In genomic region chr4:136631237-136631994, GRCm38 (mm10) we compare ENCODE assay signal across 12 mouse cellular contexts. TPM values are rescaled to one million over a fixed set of nuclear protein-coding genes. Genes with fewer than 3 reads are reported as not detected.
DNase-seq lines count a peak whose midpoint lies in the region; ATAC-seq and TF ChIP-seq lines count a peak whose summit lies in the region.
"Had no signal": no experiment of that assay in that cellular context is flagged by ENCODE, and none has a peak within 500 bp of the region (broad histone marks: within the 10 kb centered on the region; RNA-seq: fewer than 3 reads in every experiment).

No protein-coding gene starts in this region.

- no peak overlapping the region for H3K4me3 ChIP-seq in lung, embryonic 14.5 days (ENCODE audit: low read depth, low read length)
- H3K4me3 ChIP-seq: embryonic facial prominence, embryonic 15.5 days; neural tube, embryonic 12.5 days had no signal

- H3K27ac ChIP-seq in lung, embryonic 14.5 days (ENCODE audit: low read depth), result no peak overlapping the region
- H3K27ac ChIP-seq: embryonic facial prominence, embryonic 15.5 days; liver, embryonic 14.5 days; neural tube, embryonic 12.5 days had no signal

- no peak overlapping the region for H3K4me2 ChIP-seq in lung, embryonic 14.5 days
- H3K4me2 ChIP-seq: embryonic facial prominence, embryonic 15.5 days; neural tube, embryonic 12.5 days had no signal

- H3K9ac ChIP-seq in lung, embryonic 14.5 days, result no peak overlapping the region
- H3K9ac ChIP-seq: embryonic facial prominence, embryonic 15.5 days; liver, embryonic 14.5 days; neural tube, embryonic 12.5 days had no signal

- H3K36me3 ChIP-seq in lung, embryonic 14.5 days (ENCODE audit: insufficient read depth), result no peaks in the 10 kb centered on the region
- H3K36me3 ChIP-seq: embryonic facial prominence, embryonic 15.5 days; neural tube, embryonic 12.5 days had no signal

- intact Hi-C loops in heart, postnatal 14 days (cut with DNase I), result no loop called here

- ATAC-seq in lung, embryonic 14.5 days (ENCODE audit: insufficient read depth), result peak; percentile 60; the same call in 1 of the 2 replicates
- no peak for ATAC-seq in erythroblast, adult 5-6 weeks (replicated peaks; ENCODE audit: low FRiP score, poor library complexity, severe bottlenecking)

- no peaks in the 10 kb centered on the region for H3K9me3 ChIP-seq in lung, embryonic 14.5 days (ENCODE audit: low read depth, low read length)
- H3K9me3 ChIP-seq: embryonic facial prominence, embryonic 15.5 days; neural tube, embryonic 12.5 days had no signal

- peak; percentile 53 to 63 for DNase-seq in frontal cortex, postnatal 10 days (ENCODE audit: low spot score in 2 of 2)
- DNase-seq in frontal cortex, postnatal 14 days (ENCODE audit: low spot score in 2 of 2), result no peak
- peak; percentile 70 for DNase-seq in lung, embryonic 14.5 days
- DNase-seq in lung, postnatal 36 days, result no peak
- DNase-seq in adrenal gland, postnatal 14 days, result peak; percentile 76
- DNase-seq in heart, postnatal 14 days, result peak; percentile 60 to 74
- DNase-seq in spleen, postnatal 10 days (ENCODE audit: low spot score in 2 of 2), result no peak

- no peaks in the 10 kb centered on the region for H3K4me1 ChIP-seq in lung, embryonic 14.5 days (ENCODE audit: insufficient read depth)
- H3K4me1 ChIP-seq: embryonic facial prominence, embryonic 15.5 days had no signal

- peaks cover 3% of the 10 kb centered on the region; the same call in 1 of the 2 replicates for H3K27me3 ChIP-seq in lung, embryonic 14.5 days (ENCODE audit: insufficient read depth, low read length)

- TF ChIP-seq CTCF in lung, embryonic 14.5 days (IDR thresholded peaks at IDR 0.05; ENCODE audit: low read depth), result no peak

- WGBS in lung, embryonic 14.5 days, result 78% methylated on average over 11 of the region's 11 CpGs

RNA-seq across cellular contexts. Expression of gene Lactbl1, which starts 9.0 kb away (rescaled TPM):
- not detected in 2 replicates for polyA plus RNA-seq in lung, embryonic 14.5 days (2014; fragmentation: Nextera tagmentation; extraction: Ambion mirVana)
- not detected in 2 replicates for total RNA-seq in adrenal gland, postnatal 14 days (2021)
- not detected for total RNA-seq in heart, postnatal 14 days (2021)
- total RNA-seq in erythroblast, adult 5-6 weeks (2015; ENCODE audit: low replicate concordance), result not detected in 2 replicates
- total RNA-seq in erythroblast, adult 5-6 weeks (2017; ENCODE audit: low replicate concordance), result not detected in 2 replicates
- total RNA-seq: adrenal gland, adult 18-20 months had no signal
- polyA plus RNA-seq: embryonic facial prominence, embryonic 15.5 days; liver, embryonic 14.5 days; neural tube, embryonic 12.5 days had no signal

RNA-seq across cellular contexts. Expression of gene Tex46, which starts 21.2 kb away (rescaled TPM):
- polyA plus RNA-seq in lung, embryonic 14.5 days (2014; fragmentation: Nextera tagmentation; extraction: Ambion mirVana), result not detected in 2 replicates
- not detected in 2 replicates for total RNA-seq in adrenal gland, postnatal 14 days (2021)
- total RNA-seq in heart, postnatal 14 days (2021), result not detected
- not detected in 2 replicates for total RNA-seq in erythroblast, adult 5-6 weeks (2015; ENCODE audit: low replicate concordance)
- not detected in 2 replicates for total RNA-seq in erythroblast, adult 5-6 weeks (2017; ENCODE audit: low replicate concordance)
- total RNA-seq: adrenal gland, adult 18-20 months had no signal
- polyA plus RNA-seq: embryonic facial prominence, embryonic 15.5 days; liver, embryonic 14.5 days; neural tube, embryonic 12.5 days had no signal

RNA-seq across cellular contexts. Expression of gene Kdm1a, which starts 28.9 kb away (rescaled TPM):
- polyA plus RNA-seq in lung, embryonic 14.5 days (2014; fragmentation: Nextera tagmentation; extraction: Ambion mirVana), result 56.5 and 58.8 TPM in 2 replicates
- total RNA-seq in adrenal gland, postnatal 14 days (2021), result 40.7 and 47.9 TPM in 2 replicates
- 10 to 100 TPM; 33.5 to 37.6 TPM for total RNA-seq in heart, postnatal 14 days (2021)
- 15.5 and 23.1 TPM in 2 replicates for total RNA-seq in erythroblast, adult 5-6 weeks (2015; ENCODE audit: low replicate concordance)
- total RNA-seq in erythroblast, adult 5-6 weeks (2017; ENCODE audit: low replicate concordance), result 34.8 and 47.0 TPM in 2 replicates

Comparison
In these comparisons a context has a peak if more than half of its experiments do, and no peak if none do; other contexts are left out.
1. DNase-seq: peak in frontal cortex, postnatal 10 days (2 of 2), lung, embryonic 14.5 days (single experiment), adrenal gland, postnatal 14 days (single experiment) and heart, postnatal 14 days (2 of 2); none in frontal cortex, postnatal 14 days (0 of 2), lung, postnatal 36 days (single experiment) and spleen, postnatal 10 days (0 of 2).